Mouse (Mus musculus): ENCODE data around the gene Tdrd12.
"Not testable (repeated sequence)": the region's sequence is repeated elsewhere in the genome, so short reads cannot be mapped to it uniquely, and the experiment has no call there.

The Tdrd12 gene

GRCm38 (mm10) chr7:35555224-35556204, 18.0 kb upstream of the Tdrd12 start:
- DNase-seq = peak; percentile 89

GRCm38 (mm10) chr7:35554605-35555175, 17.1 kb upstream of the Tdrd12 start:
- DNase-seq = peak; percentile 53

GRCm38 (mm10) chr7:35553751-35554604, 16.4 kb upstream of the Tdrd12 start:
- DNase-seq = peak; percentile 49

GRCm38 (mm10) chr7:35545881-35546280, 8.3 kb upstream of the Tdrd12 start:
- peak; percentile 43 for DNase-seq

GRCm38 (mm10) chr7:35535750-35536512, 1.6 kb downstream of the Tdrd12 start:
- no peak for DNase-seq

- DNase-seq = not testable (repeated sequence)
Measured at GRCm38 (mm10) chr7:35530544-35530943, 7.0 kb downstream of the Tdrd12 start.

GRCm38 (mm10) chr7:35530026-35530425, 7.5 kb downstream of the Tdrd12 start:
- DNase-seq = no peak

- no peak for DNase-seq
Measured at GRCm38 (mm10) chr7:35526795-35527194, 10.8 kb downstream of the Tdrd12 start.

GRCm38 (mm10) chr7:35501995-35502394, 35.5 kb downstream of the Tdrd12 start:
- DNase-seq = no peak

GRCm38 (mm10) chr7:35497516-35497915, 40.0 kb downstream of the Tdrd12 start:
- no peak for DNase-seq

- no peak for DNase-seq
Measured at GRCm38 (mm10) chr7:35491005-35491404, 46.5 kb downstream of the Tdrd12 start.

- no peak for DNase-seq
Measured at GRCm38 (mm10) chr7:35490186-35490585, 47.4 kb downstream of the Tdrd12 start.

GRCm38 (mm10) chr7:35486553-35486952, 51.0 kb downstream of the Tdrd12 start:
- no peak for DNase-seq

- DNase-seq = no peak
Measured at GRCm38 (mm10) chr7:35485126-35485525, 52.4 kb downstream of the Tdrd12 start.

- no peak for DNase-seq
Measured at GRCm38 (mm10) chr7:35476457-35476856, 61.1 kb downstream of the Tdrd12 start.

- no peak for DNase-seq
Measured at GRCm38 (mm10) chr7:35470794-35471193, 66.8 kb downstream of the Tdrd12 start.

GRCm38 (mm10) chr7:35467856-35468255, 69.7 kb downstream of the Tdrd12 start:
- DNase-seq = no peak

GRCm38 (mm10) chr7:35465027-35465426, 72.5 kb downstream of the Tdrd12 start:
- DNase-seq = no peak

- no peak for DNase-seq
Measured at GRCm38 (mm10) chr7:35460971-35461370, 76.6 kb downstream of the Tdrd12 start.

- DNase-seq = no peak
Measured at GRCm38 (mm10) chr7:35456091-35456814, 81.3 kb downstream of the Tdrd12 start.

GRCm38 (mm10) chr7:35448867-35449266, 88.7 kb downstream of the Tdrd12 start:
- DNase-seq = no peak

All from cerebellum, adult 9-11 months (tissue).